Mouse (Mus musculus) olfactory bulb, adult 2 months (tissue): ENCODE data around the gene Hdgfl2.

ENCODE experiments used
- CTCF ChIP-seq: fragments of 200-500 bp; IDR thresholded peaks from 2 replicates; pipeline ENCODE4 v1.5.1; 2012; ENCODE audit warnings: low read depth, mild to moderate bottlenecking, low read length, moderate library complexity; ENCODE audit not compliant: insufficient read depth
- POLR2A ChIP-seq: fragments of 200-500 bp; IDR thresholded peaks from 2 replicates; pipeline ENCODE4 v1.6.1; 2012; ENCODE audit warnings: mild to moderate bottlenecking, low read depth, low read length, moderate library complexity; ENCODE audit not compliant: insufficient read depth

- TF ChIP-seq CTCF (no peak), POLR2A (no peak)
Measured at GRCm38 (mm10) chr17:56032127-56032733, 47.2 kb upstream of the Hdgfl2 start.
